Mouse (Mus musculus) G1E (cell line): Measurements from ENCODE around the gene Vcl. TPM values are rescaled to one million over a fixed set of nuclear protein-coding genes. Genes with fewer than 3 reads are reported as not detected.
A peak's percentile ranks its signal among the peaks of the same experiment; 100 is the strongest.

ENCODE experiments used
- ATAC-seq: 2 replicates; pipeline ENCODE4 v1.8.0; 2016; ENCODE audit warnings: mild to moderate bottlenecking; ENCODE audit not compliant: insufficient number of reproducible peaks, poor library complexity, low FRiP score, severe bottlenecking; ENCODE audit errors: extremely low read depth
- DNase-seq: peaks from one replicate; pipeline ENCODE4 v3.0.0; 2012; ENCODE audit warnings: low spot score
- H3K27me3 ChIP-seq: 2 replicates; pipeline ENCODE4 v1.6.1; 2012; ENCODE audit warnings: mild to moderate bottlenecking, low read length, inconsistent platforms; ENCODE audit not compliant: insufficient read depth
- H3K36me3 ChIP-seq: replicated peaks from 2 replicates; pipeline ENCODE3; 2012; ENCODE audit warnings: mild to moderate bottlenecking, inconsistent platforms
- H3K4me1 ChIP-seq: 2 replicates; pipeline ENCODE4 v1.6.1; 2012; ENCODE audit warnings: low read depth, low read length, inconsistent platforms, mixed read lengths; ENCODE audit not compliant: insufficient read depth
- H3K4me3 ChIP-seq: 2 replicates; pipeline ENCODE4 v1.5.1; 2012; ENCODE audit warnings: low read depth, mild to moderate bottlenecking, inconsistent platforms, low read length, moderate library complexity, mixed read lengths
- H3K9me3 ChIP-seq: replicated peaks from 2 replicates; pipeline ENCODE4 v1.6.1; 2012; ENCODE audit warnings: inconsistent platforms
- CTCF ChIP-seq: IDR thresholded peaks from 2 replicates; pipeline ENCODE4 v1.5.1; 2012; ENCODE audit warnings: low read depth, low read length, inconsistent platforms, mixed read lengths
- GATA1 ChIP-seq: IDR thresholded peaks from 2 replicates; pipeline ENCODE4 v1.6.1; 2012; ENCODE audit warnings: borderline replicate concordance, low read length, inconsistent platforms, mixed read lengths
- GATA2 ChIP-seq: IDR thresholded peaks from 2 replicates; pipeline ENCODE4 v1.6.1; 2012; ENCODE audit warnings: low read depth, low read length, inconsistent platforms, borderline replicate concordance
- POLR2AphosphoS5 ChIP-seq: IDR thresholded peaks from 2 replicates; pipeline ENCODE4 v1.6.1; 2012; ENCODE audit warnings: low read depth, low read length, inconsistent platforms; ENCODE audit not compliant: insufficient replicate concordance
- TAL1 ChIP-seq: conservative IDR thresholded peaks from 2 replicates; pipeline ENCODE4 v1.6.1; 2012; ENCODE audit warnings: low read depth, low read length, inconsistent platforms, mixed read lengths
- polyA plus RNA-seq: library from polyadenylated mRNA; stranded (reverse); fragments of >175 nt; gene quantifications from 2 replicates; pipeline ENCODE4 v1.2.3, GENCODE M21; 2012
- total RNA-seq, 2 experiments: library from RNA; stranded (forward) in 1 of 2; stranded (reverse) in 1 of 2; fragments of 200-1000 nt in 1 of 2; fragments of >200 nt in 1 of 2; fragmentation: Nextera tagmentation in 1 of 2; gene quantifications; 2 replicates each; pipeline ENCODE4 v1.2.3; 2014 to 2017

Vcl gene
- total and polyA plus RNA-seq, 3 experiments: 36.9 to 125 (median 47.3) TPM

GRCm38 (mm10) chr14:21074398-21075320, 145.5 kb downstream of the Vcl start:
- ATAC-seq: peak; percentile 47
- no peak for DNase-seq
- Histone ChIP-seq H3K4me1 (peaks cover 70% of the 10 kb centered on the region), H3K27me3 (no peaks in the 10 kb centered on the region), H3K4me3 (peak overlapping the region; percentile 91; the same call in 1 of the 2 replicates), H3K36me3 (peaks cover 13% of the 10 kb centered on the region), H3K9me3 (no peaks in the 10 kb centered on the region)
- TF ChIP-seq CTCF (no peak), TAL1 (peak; percentile 89)

DNA sequence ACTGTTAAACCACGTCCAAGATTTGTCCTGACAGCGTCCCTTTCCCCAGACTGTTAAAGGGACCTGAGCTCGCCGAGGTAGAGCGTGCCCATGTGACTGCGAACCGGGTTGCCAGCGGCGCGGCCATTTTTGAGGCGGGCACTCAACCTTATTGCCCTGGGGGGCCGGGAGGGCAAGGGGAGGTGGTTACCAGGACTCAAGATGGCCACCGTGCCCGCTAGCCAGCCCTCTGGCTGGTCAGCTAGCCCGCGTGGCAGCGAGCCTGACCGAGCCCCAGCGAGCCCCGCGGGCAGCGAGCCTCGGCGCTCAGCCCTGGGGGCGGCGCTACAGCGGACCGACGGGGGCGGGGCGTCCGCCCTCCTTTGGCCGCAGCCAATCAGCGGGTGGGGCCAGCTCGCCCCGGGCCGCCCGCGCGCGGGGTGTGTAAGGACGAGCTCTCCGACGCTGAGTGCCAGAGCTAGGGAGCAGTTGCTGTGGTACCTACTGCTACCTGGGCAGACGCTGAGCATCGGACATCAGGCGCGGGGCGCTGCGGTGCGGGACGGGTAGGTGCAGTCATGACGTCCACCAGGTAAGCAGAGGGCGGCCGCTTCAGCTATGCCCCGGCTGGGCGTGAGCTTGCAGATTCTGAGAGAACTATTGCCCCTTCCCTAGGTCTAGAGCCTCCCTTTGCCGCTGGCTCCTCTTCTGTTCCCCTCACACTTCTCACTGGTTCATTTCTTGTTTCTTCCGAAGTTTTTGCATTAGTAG, 146.7 kb downstream of the Vcl start:
- Histone ChIP-seq H3K36me3 (peaks cover 11% of the 10 kb centered on the region), H3K4me1 (peaks cover 63% of the 10 kb centered on the region), H3K27me3 (no peaks in the 10 kb centered on the region), H3K9me3 (no peaks in the 10 kb centered on the region), H3K4me3 (peak overlapping the region; percentile 91)
- ATAC-seq (peak; percentile 25; the same call in 1 of the 2 replicates), DNase-seq (peak; percentile 86)
- no peak for TF ChIP-seq TAL1
- no peak for TF ChIP-seq GATA1
- TF ChIP-seq GATA2: no peak
- no peak for TF ChIP-seq CTCF
- TF ChIP-seq POLR2AphosphoS5: no peak

- peak overlapping the region; percentile 91 for H3K4me3 ChIP-seq
- H3K9me3 ChIP-seq: no peaks in the 10 kb centered on the region
- ATAC-seq: no peak
- no peaks in the 10 kb centered on the region for H3K27me3 ChIP-seq
- H3K36me3 ChIP-seq: peaks cover 7% of the 10 kb centered on the region
- TF ChIP-seq GATA2 (no peak), TAL1 (no peak), CTCF (no peak), POLR2AphosphoS5 (no peak), GATA1 (no peak)
- DNase-seq: no peak
- H3K4me1 ChIP-seq: peaks cover 64% of the 10 kb centered on the region
Measured at GRCm38 (mm10) chr14:21076501-21077194, 147.4 kb downstream of the Vcl start.

- DNase-seq (no peak), ATAC-seq (peak; percentile 30)
- H3K27me3 ChIP-seq: no peaks in the 10 kb centered on the region
- peaks cover 12% of the 10 kb centered on the region for H3K36me3 ChIP-seq
- H3K4me1 ChIP-seq: peaks cover 63% of the 10 kb centered on the region
- H3K4me3 ChIP-seq: peak overlapping the region; percentile 57; the same call in 1 of the 2 replicates
- TF ChIP-seq TAL1 (no peak), POLR2AphosphoS5 (no peak)
- no peaks in the 10 kb centered on the region for H3K9me3 ChIP-seq
Measured at GRCm38 (mm10) chr14:21077939-21078338, 148.7 kb downstream of the Vcl start.

- H3K27me3 ChIP-seq: no peaks in the 10 kb centered on the region
- H3K4me1 ChIP-seq: peaks cover 65% of the 10 kb centered on the region
- H3K36me3 ChIP-seq: peaks cover 16% of the 10 kb centered on the region
- TF ChIP-seq TAL1 (no peak), CTCF (no peak), GATA2 (no peak), GATA1 (no peak), POLR2AphosphoS5 (no peak)
- no peak for ATAC-seq
- no peak overlapping the region for H3K4me3 ChIP-seq
- no peak for DNase-seq
- H3K9me3 ChIP-seq: no peaks in the 10 kb centered on the region
Measured at GRCm38 (mm10) chr14:21078511-21078910, 149.3 kb downstream of the Vcl start.

- TF ChIP-seq POLR2AphosphoS5 (no peak), GATA1 (no peak)
- Histone ChIP-seq H3K9me3 (no peaks in the 10 kb centered on the region), H3K27me3 (no peaks in the 10 kb centered on the region), H3K4me3 (no peak overlapping the region), H3K36me3 (peaks cover 44% of the 10 kb centered on the region), H3K4me1 (peaks cover 68% of the 10 kb centered on the region)
- DNase-seq (no peak), ATAC-seq (no peak)
Measured at GRCm38 (mm10) chr14:21082823-21083222, 153.6 kb downstream of the Vcl start.

Other genes starting within 250 kb of the Vcl start
- 3.5 and 4.6 TPM in 2 replicates for gene Fut11, start 234.4 kb upstream of the Vcl start, total RNA-seq (2014; fragmentation: Nextera tagmentation)
- 7.8 and 8.3 TPM in 2 replicates for gene Fut11, start 234.4 kb upstream of the Vcl start, total RNA-seq (2017)
- gene Fut11, start 234.4 kb upstream of the Vcl start, polyA plus RNA-seq: 4.1 and 5.0 TPM in 2 replicates
- 43.0 and 53.6 TPM in 2 replicates for gene Chchd1, start 226.4 kb upstream of the Vcl start, total RNA-seq (2014; fragmentation: Nextera tagmentation)
- gene Chchd1, start 226.4 kb upstream of the Vcl start, total RNA-seq (2017): 135 and 152 TPM in 2 replicates
- 8.4 and 8.7 TPM in 2 replicates for gene Chchd1, start 226.4 kb upstream of the Vcl start, polyA plus RNA-seq
- gene Zswim8, start 221.8 kb upstream of the Vcl start, total RNA-seq (2014; fragmentation: Nextera tagmentation): 41.1 and 41.2 TPM in 2 replicates
- 16.7 and 19.1 TPM in 2 replicates for gene Zswim8, start 221.8 kb upstream of the Vcl start, total RNA-seq (2017)
- 31.5 and 35.7 TPM in 2 replicates for gene Zswim8, start 221.8 kb upstream of the Vcl start, polyA plus RNA-seq
- gene Ndst2, start 194.8 kb upstream of the Vcl start, total RNA-seq (2014; fragmentation: Nextera tagmentation): 195 and 204 TPM in 2 replicates
- gene Ndst2, start 194.8 kb upstream of the Vcl start, total RNA-seq (2017): 227 and 232 TPM in 2 replicates
- 61.4 and 72.2 TPM in 2 replicates for gene Ndst2, start 194.8 kb upstream of the Vcl start, polyA plus RNA-seq
- 29.4 and 30.3 TPM in 2 replicates for gene Camk2g, start 135.3 kb upstream of the Vcl start, total RNA-seq (2014; fragmentation: Nextera tagmentation)
- 37.4 and 40.4 TPM in 2 replicates for gene Camk2g, start 135.3 kb upstream of the Vcl start, total RNA-seq (2017)
- gene Camk2g, start 135.3 kb upstream of the Vcl start, polyA plus RNA-seq: 30.2 and 35.9 TPM in 2 replicates
- not detected in 2 replicates for gene Plau, start 92.7 kb upstream of the Vcl start, total RNA-seq (2014; fragmentation: Nextera tagmentation)
- 5.0 and 6.0 TPM in 2 replicates for gene Plau, start 92.7 kb upstream of the Vcl start, total RNA-seq (2017)
- gene Plau, start 92.7 kb upstream of the Vcl start, polyA plus RNA-seq: not detected in 2 replicates
- 117 and 148 TPM in 2 replicates for gene Ap3m1, start 123.1 kb downstream of the Vcl start, total RNA-seq (2014; fragmentation: Nextera tagmentation)
- 98.7 and 114 TPM in 2 replicates for gene Ap3m1, start 123.1 kb downstream of the Vcl start, total RNA-seq (2017)
- gene Ap3m1, start 123.1 kb downstream of the Vcl start, polyA plus RNA-seq: 6.8 and 8.2 TPM in 2 replicates
- 457 and 489 TPM in 2 replicates for gene Adk, start 123.2 kb downstream of the Vcl start, total RNA-seq (2014; fragmentation: Nextera tagmentation)
- gene Adk, start 123.2 kb downstream of the Vcl start, total RNA-seq (2017): 547 and 633 TPM in 2 replicates
- 20.3 and 20.8 TPM in 2 replicates for gene Adk, start 123.2 kb downstream of the Vcl start, polyA plus RNA-seq